Mouse (Mus musculus): ENCODE measurements around the gene Ppp1r11.

Gene Ppp1r11

DNA sequence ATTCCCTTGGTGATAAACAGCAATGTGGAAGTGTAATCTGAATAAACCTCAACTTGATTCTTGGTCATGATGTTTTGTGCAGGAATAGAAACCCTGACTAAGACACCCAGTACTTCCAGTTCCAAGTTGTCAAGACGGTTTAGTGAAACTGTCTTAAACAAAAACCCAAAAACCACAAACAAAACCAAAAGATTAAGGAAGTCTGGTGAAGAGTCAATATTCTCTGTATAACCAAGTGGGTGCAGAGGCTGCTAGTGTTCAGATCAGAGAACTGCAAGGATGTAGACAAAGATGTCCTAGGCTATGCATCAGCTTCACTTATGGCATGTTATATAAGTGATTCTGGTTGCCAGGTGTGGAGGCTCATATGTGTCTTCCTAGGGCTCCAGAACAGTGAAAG is 15.3 kb upstream of the Ppp1r11 start:
- no peak for ATAC-seq (ENCODE audit: insufficient number of reproducible peaks, low FRiP score, low TSS enrichment)

DNA sequence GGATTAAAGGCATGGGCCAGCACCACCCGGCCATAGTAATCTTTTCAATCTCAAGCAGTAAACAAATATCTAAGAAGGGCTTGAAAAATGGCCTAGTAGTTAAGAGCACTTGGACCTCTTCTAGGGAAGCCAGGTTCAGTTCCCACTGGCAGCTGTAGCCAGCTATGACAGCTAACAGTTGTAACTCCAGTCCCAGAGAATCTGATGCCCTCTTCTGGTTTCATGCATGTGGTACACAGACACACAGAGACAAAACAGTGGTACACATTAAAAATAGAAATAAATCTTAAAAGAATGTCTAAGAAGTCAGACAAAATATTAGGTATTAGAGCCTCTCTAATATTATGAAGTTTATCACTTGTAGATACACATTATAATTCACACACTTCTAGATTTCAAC is 9.6 kb upstream of the Ppp1r11 start:
- ATAC-seq (ENCODE audit: insufficient number of reproducible peaks, low FRiP score, low TSS enrichment): no peak

DNA sequence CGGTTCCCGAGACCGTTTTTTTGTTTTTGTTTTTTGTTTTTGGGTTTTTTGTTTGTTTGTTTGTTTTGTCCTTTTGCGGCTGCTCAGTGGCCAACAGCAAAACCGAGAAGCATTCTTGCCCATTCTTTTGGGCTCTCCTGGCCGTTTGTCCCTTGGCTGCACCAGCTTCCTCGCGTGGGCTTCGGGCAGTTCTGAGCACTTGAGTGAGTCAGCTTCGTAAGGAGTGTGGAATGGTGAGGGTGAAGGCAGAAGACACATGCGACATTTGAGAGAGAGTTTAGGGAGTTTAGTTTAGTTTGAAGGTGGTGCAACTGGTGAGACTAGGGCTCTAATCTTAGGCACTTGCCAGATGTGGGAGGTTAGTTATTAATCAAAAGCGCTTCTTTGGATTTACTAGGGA is 7.3 kb upstream of the Ppp1r11 start:
- no peak for ATAC-seq (ENCODE audit: insufficient number of reproducible peaks, low FRiP score, low TSS enrichment)

DNA sequence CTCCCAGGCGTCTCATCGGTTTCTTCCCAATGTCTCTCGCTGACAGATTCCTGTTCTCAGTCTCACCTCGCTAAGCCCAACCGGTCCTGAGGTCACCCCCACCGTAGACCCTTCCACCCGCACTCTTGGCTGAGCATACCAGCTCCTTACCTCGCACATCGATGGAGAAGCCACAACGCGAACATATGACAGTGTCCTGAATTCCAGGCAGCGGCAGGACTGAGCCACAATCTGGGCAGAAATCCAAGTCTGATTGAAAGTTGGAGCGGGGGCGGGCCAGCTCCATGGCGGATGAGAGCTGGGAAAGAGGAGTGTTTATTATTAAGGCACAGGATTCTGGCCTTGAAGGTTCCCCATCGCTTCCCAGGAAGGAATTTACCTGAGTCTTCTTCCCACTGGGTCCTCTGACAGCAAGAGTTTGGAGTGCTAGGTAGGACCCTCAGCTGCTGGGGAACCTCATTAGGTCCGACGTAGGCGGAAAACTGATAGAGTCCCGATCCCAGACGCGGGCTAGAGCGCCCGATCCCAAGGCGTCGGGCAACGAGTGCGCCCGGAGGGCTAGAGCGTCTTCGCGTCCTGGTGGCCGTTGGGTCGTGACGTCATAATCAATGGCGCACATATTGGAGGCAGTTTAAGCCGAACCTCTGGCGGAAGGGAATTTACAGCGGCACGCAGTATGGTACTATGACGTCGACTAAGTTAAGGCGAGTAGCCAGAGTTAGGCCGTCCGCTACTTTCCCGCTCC is 6.6 kb upstream of the Ppp1r11 start, which contains the start of the genes Znrd1 and Znrd1as:
Gene Znrd1, minus strand, starts transcription at position 561 of the 745 bp plus-strand sequence.
Gene Znrd1as, plus strand, starts transcription at position 594 of the 745 bp plus-strand sequence.
- ATAC-seq (ENCODE audit: insufficient number of reproducible peaks, low FRiP score, low TSS enrichment): peak; percentile 99

DNA sequence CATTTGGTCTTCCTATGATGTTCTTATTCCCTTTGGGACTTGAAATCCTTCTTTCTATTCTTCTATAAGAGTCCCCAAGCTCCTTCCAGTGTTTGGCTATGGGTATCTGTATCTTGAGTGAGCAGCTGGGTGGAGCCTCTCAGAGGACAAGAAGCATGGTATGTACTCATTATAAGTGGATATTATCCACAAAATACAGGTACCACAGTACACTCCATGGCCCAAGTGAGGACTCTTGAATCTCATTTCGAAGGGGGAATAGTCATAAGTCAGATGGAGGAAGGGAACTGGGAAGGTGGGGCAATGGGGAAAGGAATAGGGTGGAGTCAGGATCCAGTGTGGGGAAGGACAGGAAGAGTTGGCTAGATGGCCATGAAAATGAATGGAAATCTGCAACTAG is 1.5 kb upstream of the Ppp1r11 start:
- ATAC-seq (ENCODE audit: insufficient number of reproducible peaks, low FRiP score, low TSS enrichment): no peak

DNA sequence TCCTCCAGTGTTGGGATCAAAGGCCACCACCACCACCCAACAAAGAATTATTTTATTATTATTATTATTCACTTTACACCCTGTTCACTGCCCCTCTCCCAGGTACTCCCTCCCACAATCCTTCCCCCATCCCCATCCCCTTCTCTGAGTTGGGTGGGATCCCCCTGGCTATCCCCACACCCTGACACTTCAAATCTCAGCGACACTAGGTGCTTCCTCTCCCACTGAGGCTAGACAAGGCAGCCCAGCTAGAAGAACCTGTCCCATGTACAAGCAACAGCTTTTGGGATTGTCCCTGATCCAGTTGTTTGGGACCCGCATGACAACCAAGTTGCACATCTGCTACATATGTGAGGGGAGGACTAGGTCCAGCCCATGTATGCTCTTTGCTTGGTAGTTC is 1.1 kb upstream of the Ppp1r11 start:
- no peak for ATAC-seq (ENCODE audit: insufficient number of reproducible peaks, low FRiP score, low TSS enrichment)

DNA sequence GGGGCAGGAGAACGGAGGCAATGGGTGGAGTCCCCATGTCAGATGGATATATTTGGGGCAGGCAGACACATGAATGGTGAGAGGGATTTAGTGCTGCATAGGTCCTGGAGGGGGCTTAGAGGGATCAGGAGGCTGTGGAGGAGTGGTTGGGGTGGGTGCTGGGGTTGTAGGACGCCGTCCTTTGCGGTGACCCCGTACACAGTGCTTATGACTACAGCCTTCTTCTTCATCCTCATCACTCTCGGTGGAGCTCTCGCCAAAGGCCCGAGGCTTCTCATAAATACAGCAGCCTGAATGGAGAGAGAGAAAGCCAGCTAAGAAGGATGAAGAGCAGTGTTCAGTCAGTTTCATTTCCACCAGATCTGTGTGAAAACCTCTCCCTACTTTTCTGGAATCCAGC is 2.3 kb downstream of the Ppp1r11 start:
- ATAC-seq (ENCODE audit: insufficient number of reproducible peaks, low FRiP score, low TSS enrichment): no peak

DNA sequence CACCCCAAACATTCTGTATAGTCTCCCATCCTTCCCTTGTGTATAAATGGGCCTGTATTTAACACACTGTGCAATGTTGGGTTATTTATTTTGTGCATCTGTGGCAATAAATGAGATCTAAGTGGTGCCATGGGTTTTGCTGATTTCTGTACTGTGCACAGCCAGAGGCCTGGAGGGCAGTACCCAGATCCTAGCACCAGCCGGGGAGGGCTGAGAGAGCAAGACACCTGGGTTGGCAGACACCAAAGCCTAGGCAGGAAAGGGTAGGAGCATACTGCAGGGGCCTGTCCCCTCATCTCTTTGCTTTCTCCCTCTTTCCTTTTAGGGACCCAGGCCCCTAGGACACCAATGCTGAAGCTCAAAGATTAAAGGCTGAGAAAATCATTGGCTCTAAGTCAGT is 3.3 kb downstream of the Ppp1r11 start:
- no peak for ATAC-seq (ENCODE audit: insufficient number of reproducible peaks, low FRiP score, low TSS enrichment)

DNA sequence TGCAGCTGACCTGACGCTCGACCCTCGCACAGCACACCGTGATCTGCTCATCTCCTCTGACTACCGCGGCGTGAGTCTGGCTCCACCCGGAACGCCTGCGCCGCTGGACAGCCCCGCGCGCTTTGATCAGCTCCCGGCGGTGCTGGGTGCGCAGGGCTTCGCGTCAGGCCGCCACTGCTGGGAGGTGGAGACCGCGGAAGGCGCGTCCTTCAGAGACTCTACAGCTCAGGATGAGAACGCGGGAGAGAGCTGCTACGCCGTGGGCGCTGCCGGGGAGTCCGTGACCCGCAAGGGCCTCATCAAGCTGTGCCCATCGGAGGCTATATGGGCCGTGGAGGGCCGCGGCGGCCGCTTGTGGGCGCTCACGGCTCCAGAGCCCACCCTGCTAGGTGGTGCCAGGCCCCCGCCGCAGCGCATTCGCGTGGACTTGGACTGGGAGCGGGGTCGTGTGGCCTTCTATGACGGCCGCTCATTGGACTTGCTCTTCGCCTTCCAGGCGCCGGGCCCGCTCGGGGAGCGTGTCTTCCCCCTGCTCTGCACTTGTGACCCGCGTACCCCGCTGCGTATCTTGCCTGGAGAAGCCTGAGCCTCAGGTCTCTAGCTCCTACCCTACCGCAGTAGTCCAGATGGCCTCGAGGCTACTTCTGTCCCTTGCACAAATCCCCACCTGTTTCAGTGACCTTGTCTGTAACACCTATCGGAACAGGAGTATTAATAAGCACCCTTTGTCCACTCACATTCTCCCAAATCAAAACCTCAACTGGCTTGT is 4.3 kb downstream of the Ppp1r11 start:
- ATAC-seq (ENCODE audit: insufficient number of reproducible peaks, low FRiP score, low TSS enrichment): peak; percentile 9; the same call in 1 of the 2 replicates

DNA sequence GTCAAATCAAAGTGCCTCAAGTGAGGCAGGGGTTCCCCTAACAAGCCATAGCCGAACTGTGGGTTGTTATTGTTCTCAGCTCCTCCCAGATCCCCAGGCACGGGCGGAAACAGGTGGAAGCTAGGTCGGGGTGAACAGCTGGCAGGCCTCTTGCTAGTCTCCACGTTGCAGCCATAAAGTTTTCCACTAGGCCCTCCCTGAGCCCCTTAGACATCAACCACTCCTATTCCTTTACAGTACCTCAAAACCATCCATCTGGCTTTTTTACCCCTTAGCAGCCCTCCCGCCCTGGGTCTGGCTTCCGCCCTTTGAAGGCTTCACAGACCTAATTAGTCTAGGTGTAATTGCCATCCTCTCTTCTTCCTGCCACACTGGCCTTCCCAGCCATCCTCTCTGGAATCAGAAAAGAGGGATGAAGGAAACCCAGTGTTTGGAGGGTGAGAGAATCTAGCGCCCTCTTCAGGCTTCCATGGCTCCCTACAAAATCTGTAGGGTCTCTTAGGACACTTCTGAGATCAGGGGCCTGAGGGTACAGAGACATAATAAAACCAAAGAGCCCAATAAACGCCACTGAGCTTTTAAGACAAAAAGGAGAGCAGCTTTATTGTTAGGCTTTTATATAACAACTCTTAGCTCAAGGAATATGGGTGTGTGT is 7.3 kb downstream of the Ppp1r11 start:
- no peak for ATAC-seq (ENCODE audit: insufficient number of reproducible peaks, low FRiP score, low TSS enrichment)

DNA sequence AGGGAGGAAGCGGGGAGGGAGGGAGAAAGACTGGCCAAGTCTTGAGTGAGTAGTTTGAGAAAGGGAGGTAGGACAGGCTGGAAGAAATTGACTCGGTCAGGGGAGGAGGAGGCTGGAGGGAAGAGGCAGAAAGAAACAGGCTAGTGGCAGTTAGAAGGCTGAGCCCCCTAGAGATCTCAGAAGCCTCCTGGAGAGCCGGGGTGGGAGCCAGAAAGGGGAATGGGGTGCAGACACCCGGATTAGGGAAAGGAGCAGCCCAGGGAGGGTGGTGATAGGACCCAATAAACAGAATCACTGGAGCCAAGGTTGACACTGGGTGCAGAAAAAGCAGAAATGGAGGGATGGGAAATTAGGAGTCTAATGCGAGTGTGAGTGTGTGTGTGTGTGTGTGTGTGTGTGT is 7.8 kb downstream of the Ppp1r11 start:
- no peak for ATAC-seq (ENCODE audit: insufficient number of reproducible peaks, low FRiP score, low TSS enrichment)

DNA sequence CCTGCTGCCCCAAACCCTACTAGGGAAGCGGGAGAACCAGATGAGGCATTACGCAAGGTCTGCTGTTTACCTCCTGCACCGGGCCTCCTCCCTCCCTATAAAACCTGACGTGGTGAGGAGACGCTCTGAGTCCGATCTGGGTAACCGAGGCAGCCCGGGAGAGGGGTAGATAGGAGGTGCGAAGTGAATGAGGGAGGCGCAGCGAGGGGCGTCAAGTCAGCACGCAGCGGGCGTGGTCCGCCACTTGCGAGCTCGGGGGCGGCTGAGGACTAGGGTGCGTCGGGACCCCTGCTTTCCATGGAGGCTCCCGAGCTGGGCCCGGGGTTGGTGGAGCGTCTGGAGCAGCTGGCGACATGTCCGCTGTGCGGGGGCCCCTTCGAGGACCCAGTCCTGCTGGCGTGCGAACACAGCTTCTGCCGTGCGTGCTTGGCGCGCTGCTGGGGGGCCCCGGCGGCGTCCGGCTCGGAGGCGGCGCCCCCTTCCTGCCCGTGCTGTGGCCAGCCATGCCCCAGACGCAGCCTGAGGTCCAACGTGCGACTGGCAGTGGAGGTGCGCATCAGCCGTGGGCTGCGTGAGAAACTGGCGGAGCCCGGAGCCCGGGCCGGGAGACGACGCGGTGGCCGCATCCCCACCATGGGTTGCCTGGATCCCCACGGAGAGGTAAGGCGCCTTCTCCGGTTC is 8.6 kb downstream of the Ppp1r11 start, which contains the start of gene Rnf39:
Gene Rnf39, plus strand, starts transcription at position 128 of the 681 bp plus-strand sequence.
- ATAC-seq (ENCODE audit: insufficient number of reproducible peaks, low FRiP score, low TSS enrichment): peak; percentile 26; the same call in 1 of the 2 replicates

DNA sequence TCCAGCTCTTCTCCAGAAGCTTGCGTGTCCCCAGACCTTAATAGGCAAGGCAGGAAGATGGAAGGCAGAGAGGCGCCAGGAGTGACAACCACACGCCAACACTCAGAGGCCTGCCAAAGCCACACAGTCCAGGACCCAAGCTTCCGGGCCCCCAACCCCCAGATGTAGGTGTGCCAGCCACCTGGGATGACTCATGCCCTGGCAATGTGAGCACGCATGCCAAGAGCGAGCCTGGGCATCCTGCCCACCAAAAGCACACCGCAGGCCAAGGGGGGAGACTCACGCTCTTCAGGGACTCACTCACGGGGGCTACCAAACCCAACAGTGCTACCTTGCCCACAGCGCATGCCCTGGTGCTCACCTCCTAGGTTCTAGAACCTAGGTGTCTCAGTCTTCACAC is 9.2 kb downstream of the Ppp1r11 start:
- ATAC-seq (ENCODE audit: insufficient number of reproducible peaks, low FRiP score, low TSS enrichment): peak; percentile 70

DNA sequence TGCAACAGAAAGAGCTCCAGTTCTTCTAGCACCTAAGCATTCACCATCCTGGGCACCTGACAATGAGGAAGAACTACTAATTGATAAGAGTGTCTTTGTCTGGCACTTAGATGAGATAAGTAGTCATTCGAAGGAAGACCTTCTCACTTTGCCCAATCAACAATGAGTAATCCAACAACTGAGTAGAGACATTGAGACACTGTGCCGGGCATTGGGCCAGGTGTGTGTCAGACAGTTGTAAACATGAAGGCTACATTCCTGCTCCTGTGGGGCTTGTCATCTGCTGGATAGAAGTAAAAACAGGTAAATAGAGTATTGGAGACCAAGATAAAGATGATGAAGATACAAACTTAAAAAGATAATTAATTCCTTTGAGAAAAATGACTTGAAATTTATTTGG is 13.5 kb downstream of the Ppp1r11 start:
- ATAC-seq (ENCODE audit: insufficient number of reproducible peaks, low FRiP score, low TSS enrichment): no peak

DNA sequence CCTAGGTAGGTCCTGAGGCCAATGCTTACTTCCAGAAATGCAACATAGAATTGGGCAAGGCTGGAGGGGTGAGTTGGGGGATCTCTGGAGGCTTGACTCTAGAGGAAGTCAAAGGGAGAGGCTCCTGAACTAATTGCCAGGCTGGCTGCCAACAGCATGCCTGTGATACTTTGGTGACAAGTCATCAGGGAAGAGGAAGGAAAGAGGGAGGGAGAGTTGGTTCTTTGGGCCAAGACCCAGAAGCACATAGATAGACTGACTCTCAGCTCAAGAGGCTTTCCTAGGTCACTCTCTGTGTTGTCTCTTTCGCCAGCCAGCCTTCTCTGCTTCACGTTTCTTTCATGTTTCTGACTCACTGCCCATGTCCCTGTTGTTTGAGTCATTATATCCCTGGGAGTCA is 19.7 kb downstream of the Ppp1r11 start:
- ATAC-seq (ENCODE audit: insufficient number of reproducible peaks, low FRiP score, low TSS enrichment): no peak

DNA sequence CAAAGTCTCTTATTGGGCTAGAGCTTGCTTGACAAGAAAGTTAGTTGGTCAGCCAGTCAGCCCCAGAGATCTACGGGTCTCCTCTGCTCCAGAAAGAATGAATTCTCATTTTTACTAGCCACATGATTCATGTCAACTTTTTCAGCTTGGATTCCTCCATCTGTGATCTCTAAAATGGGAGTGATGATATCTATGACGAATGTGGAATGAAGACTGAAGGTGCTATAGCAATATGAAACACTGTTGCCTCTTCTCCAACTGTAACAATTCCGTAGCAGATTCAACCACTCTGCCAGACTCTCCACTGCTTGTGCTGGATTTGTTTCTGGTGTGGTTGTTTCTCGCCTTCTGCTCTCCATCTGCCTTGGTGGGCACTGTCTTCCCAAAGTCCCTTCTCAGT is 20.4 kb downstream of the Ppp1r11 start:
- ATAC-seq (ENCODE audit: insufficient number of reproducible peaks, low FRiP score, low TSS enrichment): no peak

DNA sequence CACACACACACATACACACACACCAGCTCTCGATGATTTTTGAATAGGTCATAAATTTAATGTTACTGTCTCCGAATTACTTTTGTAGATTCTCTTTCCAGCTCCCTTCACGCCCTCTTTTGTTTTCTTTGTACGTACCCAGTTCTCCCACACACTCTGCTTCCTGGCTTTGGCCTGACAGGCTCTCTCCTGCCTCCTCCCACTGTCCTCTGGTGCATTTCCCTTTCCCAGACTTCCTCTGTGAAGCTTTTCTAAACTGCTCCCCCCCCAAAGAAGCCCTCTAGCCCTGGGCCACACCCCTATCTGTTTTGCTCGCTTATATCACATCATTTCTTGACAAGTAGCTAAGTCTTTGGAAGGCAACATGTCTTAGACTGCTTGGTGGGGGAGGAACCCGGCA is 21.3 kb downstream of the Ppp1r11 start:
- no peak for ATAC-seq (ENCODE audit: insufficient number of reproducible peaks, low FRiP score, low TSS enrichment)

DNA sequence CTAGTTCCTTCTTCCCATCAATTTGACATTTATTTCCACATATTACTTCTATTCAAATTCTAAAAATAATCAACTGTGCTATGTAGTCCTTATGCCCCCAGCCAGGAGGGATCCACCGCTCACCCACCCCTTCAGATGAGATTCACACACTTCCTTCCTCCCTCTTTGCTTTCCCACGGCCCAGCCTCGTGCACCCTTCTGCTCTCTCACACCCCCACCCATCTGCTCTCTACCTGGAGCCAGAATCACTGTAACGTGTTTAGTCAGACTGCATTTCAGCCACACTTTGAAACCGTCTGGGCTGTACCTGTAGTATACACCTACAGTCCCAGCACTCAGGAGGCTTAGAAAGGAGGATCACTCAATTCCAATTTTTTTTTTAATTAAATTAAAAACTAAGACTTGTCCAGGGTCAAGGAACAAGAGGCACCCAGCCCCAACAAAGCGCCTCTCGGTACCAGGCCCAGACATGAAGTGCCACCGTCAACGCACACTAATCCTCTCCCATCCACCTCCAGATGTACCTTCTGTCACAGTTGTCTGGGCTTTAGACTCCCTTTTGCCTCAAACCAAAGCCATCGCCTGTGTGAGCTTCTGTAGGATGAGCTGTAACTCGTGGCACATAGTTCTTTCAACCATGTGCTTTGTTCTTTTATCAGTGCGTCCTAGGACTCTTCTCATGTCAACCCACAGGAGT is 22.2 kb downstream of the Ppp1r11 start:
- no peak for ATAC-seq (ENCODE audit: insufficient number of reproducible peaks, low FRiP score, low TSS enrichment)

DNA sequence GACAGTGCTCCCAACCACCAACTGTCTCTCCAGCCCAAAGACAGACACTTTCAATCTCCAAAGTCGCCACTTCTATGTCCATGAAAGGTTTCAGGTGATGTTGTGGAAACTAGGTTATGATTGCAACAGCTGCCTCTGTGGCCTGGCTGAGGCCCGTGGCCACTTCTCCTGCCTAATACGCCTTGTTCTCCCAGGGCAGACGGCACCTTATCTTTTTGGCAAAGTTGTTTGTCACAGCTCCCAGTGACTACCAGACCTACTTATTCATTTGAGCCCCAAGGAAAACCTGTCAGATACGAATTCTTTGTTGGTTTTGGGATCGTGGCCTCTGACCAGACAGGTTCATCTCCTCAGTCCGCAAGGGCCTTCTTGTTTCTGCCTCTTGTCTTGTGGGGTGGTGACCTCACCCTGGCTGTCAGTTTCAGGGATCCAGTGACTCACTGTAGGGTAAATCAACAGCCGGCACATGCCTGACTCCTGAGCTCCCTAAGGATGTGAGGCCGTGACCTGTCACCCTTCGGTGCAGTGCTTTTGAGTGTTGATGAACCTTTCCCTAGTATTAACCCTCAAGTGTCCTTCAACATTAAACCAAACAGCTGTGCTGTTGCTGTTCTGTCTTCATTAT is 23.9 kb downstream of the Ppp1r11 start:
- ATAC-seq (ENCODE audit: insufficient number of reproducible peaks, low FRiP score, low TSS enrichment): no peak

DNA sequence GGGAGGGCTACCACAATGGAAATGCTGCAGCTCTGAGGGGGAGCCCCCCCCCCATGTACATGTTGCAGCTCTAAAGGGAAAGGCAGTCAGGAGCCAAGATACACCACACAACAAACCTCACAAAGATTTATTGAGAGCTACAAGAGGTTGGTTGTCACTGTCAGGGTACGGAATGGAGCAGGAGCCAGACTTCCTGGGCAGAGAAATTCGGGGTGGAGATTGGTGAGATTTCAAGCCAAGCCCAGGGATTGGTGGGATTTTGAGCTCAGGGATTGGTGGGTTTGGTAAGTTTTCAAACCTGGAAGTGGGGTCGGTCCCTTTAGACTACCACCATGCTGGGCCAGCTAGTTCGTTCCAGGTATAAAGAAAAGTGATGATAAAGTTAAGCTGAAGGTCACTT is 28.1 kb downstream of the Ppp1r11 start:
- ATAC-seq (ENCODE audit: insufficient number of reproducible peaks, low FRiP score, low TSS enrichment): no peak

Measured in cerebellum, adult (tissue).